Mouse (Mus musculus) intestine, embryonic 16.5 days (tissue): Measurements from ENCODE around the gene Wdtc1. TPM values are rescaled to one million over a fixed set of nuclear protein-coding genes. Genes with fewer than 3 reads are reported as not detected.

Source experiments
- ATAC-seq: fragments of 200-750 bp; cut with Nextera tagmentation; 2 replicates; pipeline ENCODE4 v1.8.0; 2017; ENCODE audit warnings: moderate TSS enrichment, moderate library complexity
- H3K27ac ChIP-seq: fragments of 300-500 bp; sonication (generic); 2 replicates; pipeline ENCODE4 v1.5.1; 2014; ENCODE audit warnings: mild to moderate bottlenecking, low read length
- H3K27me3 ChIP-seq: fragments of 300-500 bp; sonication (generic); replicated peaks from 2 replicates; pipeline ENCODE4 v1.6.1; 2014; ENCODE audit warnings: low read length, control low read depth, mixed read lengths; ENCODE audit not compliant: control insufficient read depth, insufficient read depth
- H3K36me3 ChIP-seq: fragments of 300-500 bp; sonication (generic); 2 replicates; pipeline ENCODE4 v1.6.1; 2014; ENCODE audit warnings: low read length, control low read depth; ENCODE audit not compliant: control insufficient read depth, insufficient read depth
- H3K4me1 ChIP-seq: fragments of 300-500 bp; sonication (generic); 2 replicates; pipeline ENCODE4 v1.6.1; 2014; ENCODE audit warnings: low read length, control low read depth, mixed read lengths; ENCODE audit not compliant: control insufficient read depth, insufficient read depth
- H3K4me2 ChIP-seq: fragments of 300-500 bp; sonication (generic); 2 replicates; pipeline ENCODE4 v1.6.1; 2014; ENCODE audit warnings: low read depth, low read length, control low read depth
- H3K4me3 ChIP-seq: fragments of 300-500 bp; sonication (generic); 2 replicates; pipeline ENCODE4 v1.5.1; 2014; ENCODE audit warnings: mild to moderate bottlenecking, low read length
- H3K9ac ChIP-seq: fragments of 300-500 bp; sonication (generic); 2 replicates; pipeline ENCODE4 v1.6.1; 2014; ENCODE audit warnings: low read depth, low read length
- H3K9me3 ChIP-seq: fragments of 300-500 bp; sonication (generic); 2 replicates; pipeline ENCODE4 v1.6.1; 2016; ENCODE audit warnings: low read length, control low read depth; ENCODE audit not compliant: control insufficient read depth
- WGBS: fragments of 180-500 bp; shearing (Covaris S2); extraction: QIAGEN DNeasy Blood & Tissue Kit; methylation state at CpG from one replicate; pipeline ENCODE4 v1.1.7; 2014; 5-methylcytosine and 5-hydroxymethylcytosine counted together
- polyA plus RNA-seq: library from polyadenylated mRNA; unstranded; fragments of >200 nt; fragmentation: Nextera tagmentation; extraction: Ambion mirVana; gene quantifications from 2 replicates; pipeline ENCODE4 v1.2.1, GENCODE M21; 2015

Wdtc1 gene
- polyA plus RNA-seq, 1 experiment from 2014 or later, result 11.4 TPM

DNA sequence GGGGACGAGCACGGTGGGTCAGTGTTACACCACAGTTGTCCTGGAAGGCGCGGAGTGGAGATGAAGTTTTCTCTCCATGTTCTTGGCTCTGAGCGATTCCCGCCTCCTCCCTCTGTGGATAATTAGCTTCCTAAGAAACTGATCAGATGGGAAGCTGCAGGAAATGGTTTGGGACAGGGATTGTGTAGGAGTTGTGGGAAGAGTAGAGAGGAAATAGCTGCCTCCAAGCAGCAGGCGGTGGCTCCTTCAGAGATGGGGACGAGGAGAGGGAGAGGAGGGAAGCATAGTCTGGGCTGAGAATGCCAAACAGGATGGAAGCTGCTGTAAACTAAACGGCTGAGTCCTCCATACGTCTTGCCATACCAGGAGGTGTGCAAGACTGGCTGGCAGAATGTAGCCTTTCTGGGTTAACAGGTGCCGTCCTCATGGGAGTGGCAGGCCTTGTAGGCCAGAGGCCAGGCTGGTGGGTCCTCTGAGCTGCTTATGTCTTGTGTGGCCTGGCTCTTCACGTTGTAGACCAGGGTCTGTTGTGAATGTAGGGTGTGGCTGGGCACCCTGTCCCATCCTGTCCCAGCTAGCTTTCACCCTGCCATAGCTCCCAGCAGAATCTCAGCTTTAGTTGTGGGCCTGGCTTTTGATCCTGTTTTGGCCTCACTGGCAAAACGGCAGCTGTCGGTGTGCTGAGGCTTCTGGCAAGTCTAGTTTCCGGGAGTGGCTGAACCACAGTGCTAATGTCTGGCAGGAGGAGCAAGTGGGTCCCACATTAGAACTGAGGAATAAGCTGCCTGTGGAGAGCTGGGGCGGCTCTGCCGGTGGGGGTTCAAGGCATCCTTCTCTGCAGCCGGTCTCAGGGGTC, 38.1 kb upstream of the Wdtc1 start:
- H3K9ac ChIP-seq, result peak overlapping the region; percentile 4; the same call in 1 of the 2 replicates
- no peak overlapping the region for H3K4me2 ChIP-seq
- no peaks in the 10 kb centered on the region for H3K36me3 ChIP-seq
- peak overlapping the region; percentile 52 for H3K27ac ChIP-seq
- no peaks in the 10 kb centered on the region for H3K9me3 ChIP-seq
- no peaks in the 10 kb centered on the region for H3K27me3 ChIP-seq
- WGBS, result 66% methylated on average over 18 of the region's 18 CpGs
- H3K4me3 ChIP-seq, result no peak overlapping the region
- peaks cover 60% of the 10 kb centered on the region for H3K4me1 ChIP-seq
- no peak for ATAC-seq

DNA sequence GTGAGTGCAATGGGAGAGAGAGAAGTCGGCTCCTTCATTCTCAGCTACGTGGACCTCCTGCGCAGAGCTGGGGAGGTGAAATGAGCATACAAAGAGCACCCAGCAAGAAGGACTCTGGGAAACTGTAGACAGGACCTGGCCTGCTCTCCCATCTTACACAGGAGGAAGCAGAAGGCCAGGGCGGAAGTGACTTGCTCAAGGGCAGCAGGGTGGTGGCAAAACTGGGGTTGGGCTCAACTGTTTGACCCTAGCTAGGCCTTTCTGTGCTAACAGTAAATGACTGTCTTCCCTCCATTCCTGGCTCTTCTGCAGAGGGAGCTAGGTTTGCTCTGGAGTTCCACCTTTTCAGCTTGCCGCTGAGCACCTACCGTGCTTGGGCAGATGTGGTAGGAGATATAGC, 37.3 kb upstream of the Wdtc1 start:
- no peak overlapping the region for H3K4me3 ChIP-seq
- no peak for ATAC-seq
- 0 out of 2 replicates have a peak overlapping the region, but pooled peaks have one; percentile 52 for H3K27ac ChIP-seq
- no peaks in the 10 kb centered on the region for H3K36me3 ChIP-seq
- no peaks in the 10 kb centered on the region for H3K27me3 ChIP-seq
- peaks cover 59% of the 10 kb centered on the region for H3K4me1 ChIP-seq
- H3K4me2 ChIP-seq, result no peak overlapping the region
- no peak overlapping the region; the same call in 1 of the 2 replicates for H3K9ac ChIP-seq
- H3K9me3 ChIP-seq, result no peaks in the 10 kb centered on the region
- WGBS, result 87% methylated on average over 6 of the region's 6 CpGs

DNA sequence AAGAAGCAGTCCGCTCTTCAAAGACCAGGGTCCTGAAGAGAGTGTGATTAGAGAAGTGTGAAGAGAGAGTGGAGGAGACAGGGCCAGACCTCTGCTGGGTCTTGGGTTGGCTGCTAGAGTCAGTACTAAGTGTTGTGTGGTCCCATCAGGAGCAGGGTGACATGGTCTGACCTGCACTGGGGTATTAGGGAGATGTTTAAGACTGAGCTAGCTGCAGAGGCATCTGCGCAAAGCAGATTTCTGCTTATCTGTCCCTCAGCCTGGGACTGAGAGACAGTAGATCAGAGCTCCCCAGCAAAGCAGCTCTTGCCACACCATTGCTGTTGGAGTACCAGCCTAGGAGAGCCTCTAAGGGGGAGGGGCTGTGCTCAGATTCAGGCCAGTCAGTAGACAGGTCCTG, 36.8 kb upstream of the Wdtc1 start:
- no peaks in the 10 kb centered on the region for H3K36me3 ChIP-seq
- H3K27ac ChIP-seq, result no peak overlapping the region
- no peaks in the 10 kb centered on the region for H3K27me3 ChIP-seq
- WGBS, result 79% methylated on average over 2 of the region's 2 CpGs
- no peak overlapping the region for H3K9ac ChIP-seq
- H3K9me3 ChIP-seq, result no peaks in the 10 kb centered on the region
- peak; percentile 20; the same call in 1 of the 2 replicates for ATAC-seq
- no peak overlapping the region for H3K4me3 ChIP-seq
- no peak overlapping the region for H3K4me2 ChIP-seq
- H3K4me1 ChIP-seq, result peaks cover 54% of the 10 kb centered on the region

DNA sequence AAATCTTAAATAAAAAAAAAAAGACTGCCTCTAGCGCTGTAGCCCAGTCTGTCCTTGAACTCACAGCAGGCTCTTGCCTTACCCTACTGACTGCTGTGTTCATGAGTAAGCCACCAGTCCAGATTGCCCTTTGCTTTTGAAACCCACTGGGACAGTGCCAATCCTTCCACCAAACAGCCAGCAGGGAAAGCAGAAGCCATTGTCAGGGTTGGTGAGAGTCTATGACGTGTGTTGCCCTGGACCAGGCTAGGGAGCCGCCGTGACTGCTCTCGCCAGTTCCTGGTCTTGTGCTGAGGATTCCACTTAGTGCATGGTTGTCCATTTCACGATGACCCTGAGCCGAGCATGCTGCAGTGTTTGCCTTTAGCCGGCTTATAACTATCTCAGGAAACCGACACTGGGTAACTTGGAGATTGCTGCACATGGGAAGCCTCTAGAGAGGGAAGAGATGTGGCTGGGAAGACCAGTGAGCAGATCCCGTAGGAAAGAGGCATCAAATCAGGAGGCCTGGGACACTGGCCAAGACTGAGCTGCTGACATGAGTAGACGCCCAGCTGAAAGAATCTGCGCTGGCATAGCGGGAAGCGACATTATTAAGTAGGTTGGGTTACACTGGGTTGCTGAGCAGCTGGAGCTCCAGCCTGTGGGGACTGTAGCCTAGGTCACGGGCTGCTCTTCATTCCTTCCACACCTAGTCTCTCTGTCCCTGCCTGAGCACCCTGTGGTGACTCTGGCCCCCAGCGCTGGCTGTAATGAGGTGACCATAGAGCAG, 35.7 kb upstream of the Wdtc1 start:
- Histone ChIP-seq H3K27ac (no peak overlapping the region), H3K9me3 (no peaks in the 10 kb centered on the region), H3K27me3 (no peaks in the 10 kb centered on the region), H3K4me2 (no peak overlapping the region), H3K9ac (no peak overlapping the region), H3K4me1 (peaks cover 45% of the 10 kb centered on the region), H3K36me3 (no peaks in the 10 kb centered on the region), H3K4me3 (no peak overlapping the region)
- no peak for ATAC-seq
- WGBS, result 82% methylated on average over 16 of the region's 16 CpGs

DNA sequence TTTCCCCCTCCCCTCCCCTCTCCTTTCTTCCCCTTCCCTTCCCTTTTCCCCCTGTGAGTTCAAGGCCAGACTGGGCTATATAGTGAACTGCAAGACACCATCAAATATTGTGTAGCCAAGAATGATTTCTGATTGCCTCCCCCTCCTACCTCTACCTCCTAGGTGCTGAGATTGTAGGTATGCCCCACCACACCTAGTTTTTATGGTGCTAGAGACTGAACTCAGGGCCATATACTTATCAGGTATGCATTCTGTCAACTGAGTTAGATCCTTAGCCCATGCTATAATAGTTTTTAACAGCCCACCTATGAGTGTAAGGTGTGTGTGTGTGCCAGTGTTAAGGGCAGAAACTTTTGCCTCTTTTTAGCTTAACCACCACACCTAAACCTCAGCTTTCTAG, 33.8 kb upstream of the Wdtc1 start:
- Histone ChIP-seq H3K4me1 (peaks cover 44% of the 10 kb centered on the region), H3K4me2 (no peak overlapping the region), H3K36me3 (no peaks in the 10 kb centered on the region), H3K27me3 (no peaks in the 10 kb centered on the region), H3K9me3 (no peaks in the 10 kb centered on the region), H3K9ac (no peak overlapping the region), H3K27ac (no peak overlapping the region), H3K4me3 (no peak overlapping the region)
- peak; percentile 71 for ATAC-seq

DNA sequence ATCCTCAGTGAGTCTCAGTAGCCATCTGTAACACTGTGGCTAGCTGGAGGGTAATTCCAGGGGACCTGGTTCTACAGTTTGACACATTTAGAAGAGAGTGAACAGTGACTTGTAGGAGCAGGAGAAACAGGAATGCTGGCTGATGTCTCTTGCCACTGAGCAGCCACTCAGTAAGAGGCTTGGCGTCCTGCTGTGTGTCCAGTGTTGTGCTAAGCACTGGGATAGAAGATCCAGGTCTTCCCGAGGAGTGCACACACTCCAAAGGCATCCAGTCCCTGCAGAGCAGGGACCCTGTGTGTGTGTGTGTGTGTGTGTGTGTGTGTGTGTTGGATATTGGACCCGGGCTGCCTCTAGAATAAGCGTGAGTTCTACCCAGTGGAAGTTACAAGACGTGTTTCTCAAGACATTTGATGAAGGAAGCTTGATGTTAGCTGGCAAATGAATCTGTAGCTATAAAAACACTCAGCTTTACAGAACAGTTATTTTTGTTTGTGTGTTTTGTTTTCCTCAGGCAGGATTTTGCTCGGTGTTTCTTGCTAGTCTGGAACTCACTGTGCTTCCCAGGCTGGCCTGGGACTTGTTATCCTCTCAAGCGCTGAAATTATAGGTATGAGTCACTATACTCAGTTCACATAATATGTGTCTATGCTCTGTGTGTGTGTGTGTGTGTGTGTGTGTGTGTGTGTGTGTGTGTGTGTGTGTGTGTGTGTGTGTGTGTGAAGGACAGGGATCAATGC, 32.9 kb upstream of the Wdtc1 start:
- peak overlapping the region; percentile 30; the same call in 1 of the 2 replicates for H3K9ac ChIP-seq
- no peaks in the 10 kb centered on the region for H3K36me3 ChIP-seq
- H3K4me3 ChIP-seq, result no peak overlapping the region
- H3K4me2 ChIP-seq, result no peak overlapping the region
- H3K27ac ChIP-seq, result 0 out of 2 replicates have a peak overlapping the region, but pooled peaks have one; percentile 28
- no peak for ATAC-seq
- no peaks in the 10 kb centered on the region for H3K27me3 ChIP-seq
- peaks cover 37% of the 10 kb centered on the region for H3K4me1 ChIP-seq
- H3K9me3 ChIP-seq, result no peaks in the 10 kb centered on the region
- 73% methylated on average over 7 of the region's 7 CpGs for WGBS

DNA sequence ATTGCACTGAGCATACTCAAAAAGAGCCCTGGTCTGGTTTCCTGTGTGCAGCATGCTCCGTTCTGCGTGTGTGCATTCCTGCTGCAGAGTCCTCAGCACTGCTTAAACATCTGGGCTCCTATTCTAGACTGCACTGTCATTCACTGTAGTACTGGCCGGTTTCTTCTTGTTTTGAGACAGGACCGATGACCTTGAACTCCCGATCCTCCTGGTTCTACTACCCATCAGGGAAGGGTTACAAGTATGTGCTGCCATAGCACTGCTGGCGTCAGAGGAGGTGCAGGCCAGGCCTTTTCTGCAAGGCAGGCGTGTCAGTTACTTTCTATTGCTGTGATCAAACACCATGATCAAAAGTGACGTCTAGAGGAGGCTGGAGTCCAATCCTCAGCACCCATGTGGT, 27.9 kb upstream of the Wdtc1 start:
- H3K9ac ChIP-seq, result 0 out of 2 replicates have a peak overlapping the region, but pooled peaks have one; percentile 14
- no peaks in the 10 kb centered on the region for H3K27me3 ChIP-seq
- H3K4me1 ChIP-seq, result peaks cover 44% of the 10 kb centered on the region
- no peaks in the 10 kb centered on the region for H3K9me3 ChIP-seq
- peak overlapping the region; percentile 39; the same call in 1 of the 2 replicates for H3K27ac ChIP-seq
- WGBS, result 46% methylated on average over 8 of the region's 8 CpGs
- H3K36me3 ChIP-seq, result no peaks in the 10 kb centered on the region
- ATAC-seq, result peak; percentile 10
- no peak overlapping the region for H3K4me2 ChIP-seq
- H3K4me3 ChIP-seq, result no peak overlapping the region

DNA sequence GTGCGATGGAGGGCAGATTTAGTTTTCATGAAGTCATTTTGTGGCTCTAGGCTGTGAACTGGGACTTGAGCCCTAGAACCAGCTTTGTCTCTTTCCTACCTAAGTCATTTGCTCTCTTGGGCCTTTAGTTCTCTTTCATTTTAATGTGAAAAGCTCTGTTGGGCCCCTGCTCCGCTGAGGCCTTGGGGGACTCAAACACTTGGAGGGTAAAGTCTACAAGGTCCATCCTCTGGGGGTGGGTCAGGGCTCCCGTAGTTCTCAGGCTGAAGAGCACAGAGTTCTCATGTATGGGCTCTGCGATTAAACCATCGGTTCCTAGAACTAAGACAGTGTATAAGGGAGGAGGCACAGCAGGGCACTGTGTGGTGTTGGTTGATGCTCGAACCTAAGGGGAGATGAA, 27.3 kb upstream of the Wdtc1 start:
- WGBS, result 67% methylated on average over 6 of the region's 6 CpGs
- no peaks in the 10 kb centered on the region for H3K36me3 ChIP-seq
- 0 out of 2 replicates have a peak, but pooled peaks have one; percentile 2 for ATAC-seq
- H3K4me2 ChIP-seq, result 0 out of 2 replicates have a peak overlapping the region, but pooled peaks have one; percentile 4
- H3K27me3 ChIP-seq, result no peaks in the 10 kb centered on the region
- peaks cover 43% of the 10 kb centered on the region for H3K4me1 ChIP-seq
- peak overlapping the region; percentile 67 for H3K27ac ChIP-seq
- no peak overlapping the region for H3K9ac ChIP-seq
- H3K9me3 ChIP-seq, result no peaks in the 10 kb centered on the region
- H3K4me3 ChIP-seq, result no peak overlapping the region

DNA sequence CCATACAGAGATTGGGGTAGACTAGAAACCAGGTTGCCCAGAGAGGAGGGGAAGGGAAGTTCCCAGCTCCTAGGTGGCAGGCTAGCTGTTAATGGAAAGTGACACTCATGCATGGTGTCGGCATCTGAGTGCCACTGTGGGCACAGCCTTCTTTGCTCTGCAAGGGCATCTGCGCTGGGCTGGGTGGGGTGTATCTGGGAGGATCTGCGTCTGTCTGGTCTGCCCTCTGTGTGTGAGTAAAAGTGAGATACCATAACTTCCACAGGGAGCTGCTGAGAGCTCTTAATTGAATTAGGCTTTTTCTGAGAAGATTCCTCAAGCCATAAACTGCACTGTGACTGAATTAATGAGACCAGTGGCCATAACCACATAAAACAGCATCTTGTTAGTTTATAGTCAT, 26.6 kb upstream of the Wdtc1 start:
- no peaks in the 10 kb centered on the region for H3K27me3 ChIP-seq
- no peak overlapping the region for H3K4me2 ChIP-seq
- ATAC-seq, result no peak
- H3K9me3 ChIP-seq, result no peaks in the 10 kb centered on the region
- no peaks in the 10 kb centered on the region for H3K36me3 ChIP-seq
- peak overlapping the region; percentile 67 for H3K27ac ChIP-seq
- WGBS, result 38% methylated on average over 3 of the region's 3 CpGs
- H3K4me3 ChIP-seq, result no peak overlapping the region
- H3K9ac ChIP-seq, result no peak overlapping the region
- H3K4me1 ChIP-seq, result peaks cover 43% of the 10 kb centered on the region
